Mouse (Mus musculus): ENCODE data around the gene Ovol1. TPM values are rescaled to one million over a fixed set of nuclear protein-coding genes. Genes with fewer than 3 reads are reported as not detected.
A peak's percentile ranks its signal among the peaks of the same experiment; 100 is the strongest.

Ovol1 gene
- polyA plus RNA-seq, 2 experiments from 2014 or later: not detected

- no peak for ATAC-seq
Observed at GRCm38 (mm10) chr19:5518721-5519120, 41.7 kb downstream of the Ovol1 start.

- no peak for ATAC-seq
Observed at GRCm38 (mm10) chr19:5516906-5517505, 43.4 kb downstream of the Ovol1 start.

GRCm38 (mm10) chr19:5515840-5516777, 44.3 kb downstream of the Ovol1 start:
- ATAC-seq: no peak

- ATAC-seq: no peak
Observed at GRCm38 (mm10) chr19:5513005-5513349, 47.5 kb downstream of the Ovol1 start.

- no peak for ATAC-seq
Observed at GRCm38 (mm10) chr19:5512091-5513004, 48.1 kb downstream of the Ovol1 start.

GRCm38 (mm10) chr19:5511074-5511632, 49.3 kb downstream of the Ovol1 start:
- ATAC-seq: no peak

GRCm38 (mm10) chr19:5510031-5511026, 50.1 kb downstream of the Ovol1 start, which contains the start of gene Snx32:
Gene Snx32, minus strand, starts transcription at chr19:5510538.
- ATAC-seq: peak; percentile 97

- no peak for ATAC-seq
Observed at GRCm38 (mm10) chr19:5503687-5504086, 56.8 kb downstream of the Ovol1 start, which contains the start of gene 1700020D05Rik. Gene 1700020D05Rik, minus strand, starts transcription at chr19:5503787.

- ATAC-seq: no peak
Observed at GRCm38 (mm10) chr19:5500330-5500875, 60.0 kb downstream of the Ovol1 start.

Other genes with a start within 250 kb of the Ovol1 start
- gene Catsper1, start 224.9 kb downstream of the Ovol1 start, polyA plus RNA-seq (2017; shearing (Covaris generic)): not detected
- 1 to 10 TPM; 7.8 to 7.9 TPM for gene Cst6, start 211.1 kb downstream of the Ovol1 start, polyA plus RNA-seq (2017; shearing (Covaris generic))
- gene Eif1ad, start 193.9 kb downstream of the Ovol1 start, polyA plus RNA-seq (2017; shearing (Covaris generic)): 10 to 100 TPM; 43.7 to 51.9 TPM
- 100 to 1,000 TPM; 291 to 328 TPM for gene Banf1, start 193.5 kb downstream of the Ovol1 start, polyA plus RNA-seq (2017; shearing (Covaris generic))
- 10 to 100 TPM; 16.7 to 34.3 TPM for gene Sart1, start 171.9 kb downstream of the Ovol1 start, polyA plus RNA-seq (2017; shearing (Covaris generic))
- not detected for gene Tsga10ip, start 158.1 kb downstream of the Ovol1 start, polyA plus RNA-seq (2017; shearing (Covaris generic))
- gene Drap1, start 135.7 kb downstream of the Ovol1 start, polyA plus RNA-seq (2017; shearing (Covaris generic)): 10 to 100 TPM; 50.3 to 53.6 TPM
- 10 to 100 TPM; 17.6 to 18.6 TPM for gene AI837181, start 135.5 kb downstream of the Ovol1 start, polyA plus RNA-seq (2017; shearing (Covaris generic))
- gene Fosl1, start 113.1 kb downstream of the Ovol1 start, polyA plus RNA-seq (2017; shearing (Covaris generic)): not detected
- 1 to 10 TPM; 1.1 to 1.2 TPM for gene Ccdc85b, start 102.8 kb downstream of the Ovol1 start, polyA plus RNA-seq (2017; shearing (Covaris generic))
- 10 to 100 TPM; 65.0 to 84.0 TPM for gene Fibp, start 100.0 kb downstream of the Ovol1 start, polyA plus RNA-seq (2017; shearing (Covaris generic))
- 100 to 1,000 TPM; 175 to 215 TPM for gene Ctsw, start 92.1 kb downstream of the Ovol1 start, polyA plus RNA-seq (2017; shearing (Covaris generic))
- 1 to 10 TPM; 1.5 to 1.9 TPM for gene Efemp2, start 86.7 kb downstream of the Ovol1 start, polyA plus RNA-seq (2017; shearing (Covaris generic))
- 10 to 100 TPM; 34.3 to 39.7 TPM for gene Mus81, start 72.2 kb downstream of the Ovol1 start, polyA plus RNA-seq (2017; shearing (Covaris generic))
- 1,000 to 10,000 TPM; 2,749 to 2,812 TPM for gene Cfl1, start 70.2 kb downstream of the Ovol1 start, polyA plus RNA-seq (2017; shearing (Covaris generic))
- under 1 TPM; 0.33 to 0.51 TPM for gene 1700020D05Rik, start 56.9 kb downstream of the Ovol1 start, polyA plus RNA-seq (2017; shearing (Covaris generic))
- gene Snx32, start 50.1 kb downstream of the Ovol1 start, polyA plus RNA-seq (2017; shearing (Covaris generic)): 10 to 100 TPM; 16.3 to 18.4 TPM
- gene Ap5b1, start 7.4 kb upstream of the Ovol1 start, polyA plus RNA-seq (2017; shearing (Covaris generic)): 1 to 10 TPM; 5.1 to 8.6 TPM
- 10 to 100 TPM; 65.1 to 70.2 TPM for gene Rnaseh2c, start 41.2 kb upstream of the Ovol1 start, polyA plus RNA-seq (2017; shearing (Covaris generic))
- gene Kat5, start 49.6 kb upstream of the Ovol1 start, polyA plus RNA-seq (2017; shearing (Covaris generic)): 10 to 100 TPM; 21.9 to 37.3 TPM
- gene Rela, start 76.8 kb upstream of the Ovol1 start, polyA plus RNA-seq (2017; shearing (Covaris generic)): 100 to 1,000 TPM in 1 of 2 experiments, 10 to 100 TPM in 1; 96.1 to 107 TPM
- gene Sipa1, start 103.1 kb upstream of the Ovol1 start, polyA plus RNA-seq (2017; shearing (Covaris generic)): 10 to 100 TPM; 22.3 to 22.4 TPM
- gene Map3k11, start 128.1 kb upstream of the Ovol1 start, polyA plus RNA-seq (2017; shearing (Covaris generic)): 1 to 10 TPM; 7.8 to 9.2 TPM
- 10 to 100 TPM; 20.6 to 21.7 TPM for gene Pcnx3, start 128.3 kb upstream of the Ovol1 start, polyA plus RNA-seq (2017; shearing (Covaris generic))
- gene Kcnk7, start 143.7 kb upstream of the Ovol1 start, polyA plus RNA-seq (2017; shearing (Covaris generic)): 1 to 10 TPM; 1.5 to 2.8 TPM
- 10 to 100 TPM; 16.5 to 26.4 TPM for gene Ehbp1l1, start 165.7 kb upstream of the Ovol1 start, polyA plus RNA-seq (2017; shearing (Covaris generic))
- 10 to 100 TPM; 20.1 to 44.7 TPM for gene Fam89b, start 169.0 kb upstream of the Ovol1 start, polyA plus RNA-seq (2017; shearing (Covaris generic))
- not detected for gene Ltbp3, start 180.3 kb upstream of the Ovol1 start, polyA plus RNA-seq (2017; shearing (Covaris generic))
- 10 to 100 TPM in 1 of 2 experiments, 1 to 10 TPM in 1; 8.4 to 16.8 TPM for gene Scyl1, start 210.8 kb upstream of the Ovol1 start, polyA plus RNA-seq (2017; shearing (Covaris generic))